Mouse (Mus musculus) kidney, adult 2 months (tissue): ENCODE data around the gene Fam168a.

Source experiments
- CTCF ChIP-seq: fragments of 200-500 bp; conservative IDR thresholded peaks from 2 replicates; pipeline ENCODE4 v1.5.1; 2011; ENCODE audit warnings: low read depth, mild to moderate bottlenecking, control low read depth, low read length, moderate library complexity, mixed read lengths; ENCODE audit not compliant: insufficient read depth, insufficient read length
- POLR2A ChIP-seq: fragments of 200-500 bp; IDR thresholded peaks from one replicate; pipeline ENCODE4 v1.6.1; 2011; ENCODE audit warnings: low read depth, low read length, control low read depth

DNA sequence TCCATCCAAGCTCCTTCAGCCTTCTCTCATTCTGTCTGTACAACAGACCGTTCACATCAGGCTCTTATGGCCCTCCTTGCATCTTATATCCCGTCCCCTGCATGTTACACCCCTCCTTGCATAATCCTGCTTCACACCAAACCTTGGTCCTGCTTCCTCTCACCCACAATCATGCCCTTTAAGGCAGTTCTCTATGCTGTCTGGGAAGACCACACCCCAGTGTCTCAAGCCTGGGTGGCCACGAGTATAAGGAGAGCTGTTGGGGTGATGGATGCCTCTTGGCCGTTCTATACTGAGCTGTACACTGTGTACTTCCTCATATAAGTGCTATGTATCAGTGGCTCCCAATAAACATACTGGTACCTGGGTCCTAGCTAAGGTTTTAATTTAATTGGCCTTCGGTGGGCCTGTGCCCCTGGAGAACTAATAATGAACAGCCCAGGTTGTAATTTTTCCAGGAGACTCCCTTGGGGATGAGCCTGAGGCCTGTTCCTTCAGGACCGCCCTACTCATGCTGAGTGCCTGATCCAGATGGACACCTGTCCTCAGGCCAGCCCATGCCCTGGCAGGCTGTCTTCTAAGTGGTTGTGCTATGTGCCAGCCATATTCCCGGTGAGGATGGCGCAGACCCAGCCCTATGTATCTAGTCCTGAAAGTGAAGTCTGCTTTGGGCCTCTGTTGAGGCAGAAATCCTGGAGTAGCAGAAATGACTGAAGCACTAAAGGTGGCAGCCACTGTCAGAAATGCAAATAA is 163.6 kb downstream of the Fam168a start:
- TF ChIP-seq POLR2A (no peak), CTCF (no peak)
